Mouse (Mus musculus) liver, postnatal 0 days (tissue): Measurements from ENCODE around the gene Mamdc4.

Experiments used
- CTCF ChIP-seq: sonication (generic); IDR thresholded peaks from 2 replicates; pipeline ENCODE4 v1.5.1; 2016; ENCODE audit warnings: antibody characterized with exemption, low read depth
- EP300 ChIP-seq: IDR thresholded peaks from 2 replicates; pipeline ENCODE4 v1.6.1; 2016; ENCODE audit warnings: antibody characterized with exemption, low read depth, mild to moderate bottlenecking

GRCm38 (mm10) chr2:25556296-25556695 lies 18.3 kb downstream of the Mamdc4 start:
- TF ChIP-seq CTCF (no peak), EP300 (no peak)
